Mouse (Mus musculus): ENCODE measurements around the gene Cdh15. TPM values are rescaled to one million over a fixed set of nuclear protein-coding genes. Genes with fewer than 3 reads are reported as not detected.

The Cdh15 gene
- total RNA-seq, 1 experiment: 0.76 TPM

GRCm38 (mm10) chr8:122814608-122815007 is 33.2 kb upstream of the Cdh15 start:
- H3K27ac ChIP-seq (ENCODE audit: insufficient read depth, low read depth, low read length, poor library complexity, severe bottlenecking): no peak overlapping the region
- no peak overlapping the region for H3K9ac ChIP-seq (ENCODE audit: insufficient read depth, low read depth, low read length, poor library complexity, severe bottlenecking)
- in situ Hi-C loops (cut with MboI; ENCODE audit: low sequenced_read_pairs in 2 of 2, unreplicated experiment in 2 of 2): no loop called here
- no peak for DNase-seq (ENCODE audit: low read depth, low spot score)
- no peak overlapping the region for H3K4me3 ChIP-seq (ENCODE audit: insufficient read depth in 1 of 2, low read depth in 1 of 2, low read length in 2 of 2, poor library complexity in 1 of 2, severe bottlenecking in 1 of 2)
- TF ChIP-seq CHD2 (IDR thresholded peaks at IDR 0.05; ENCODE audit: low read depth, low read length): no peak
- TF ChIP-seq HCFC1 (IDR thresholded peaks at IDR 0.05; ENCODE audit: borderline replicate concordance, insufficient read depth, low read length): no peak
- TF ChIP-seq ZC3H11A (IDR thresholded peaks at IDR 0.05; ENCODE audit: borderline replicate concordance, low read depth, low read length): no peak
- TF ChIP-seq ZNF384 (IDR thresholded peaks at IDR 0.05; ENCODE audit: low read depth, low read length): no peak
- no peak for TF ChIP-seq MAFK (IDR thresholded peaks at IDR 0.05; ENCODE audit: insufficient read depth, low read depth, low read length)
- H3K9me3 ChIP-seq (ENCODE audit: control insufficient read depth, insufficient read depth, low read depth, low read length): no peaks in the 10 kb centered on the region
- no peaks in the 10 kb centered on the region; a peak in 1 of 4 replicates for H3K4me1 ChIP-seq (ENCODE audit: control insufficient read depth in 2 of 2, insufficient read depth in 2 of 2, low read length in 2 of 2, poor library complexity in 1 of 2)
- peaks cover 3% of the 10 kb centered on the region; the same call in 1 of the 2 replicates for H3K36me3 ChIP-seq (ENCODE audit: control insufficient read depth, insufficient read depth, low read length, poor library complexity, severe bottlenecking)

GRCm38 (mm10) chr8:122816965-122817364 is 30.8 kb upstream of the Cdh15 start:
- Histone ChIP-seq H3K9me3 (ENCODE audit: control insufficient read depth, insufficient read depth, low read depth, low read length) (no peaks in the 10 kb centered on the region), H3K27ac (ENCODE audit: insufficient read depth, low read depth, low read length, poor library complexity, severe bottlenecking) (no peak overlapping the region), H3K4me1 (ENCODE audit: control insufficient read depth in 2 of 2, insufficient read depth in 2 of 2, low read length in 2 of 2, poor library complexity in 1 of 2) (no peaks in the 10 kb centered on the region; a peak in 1 of 4 replicates), H3K36me3 (ENCODE audit: control insufficient read depth, insufficient read depth, low read length, poor library complexity, severe bottlenecking) (peaks cover 3% of the 10 kb centered on the region; the same call in 1 of the 2 replicates), H3K9ac (ENCODE audit: insufficient read depth, low read depth, low read length, poor library complexity, severe bottlenecking) (no peak overlapping the region), H3K4me3 (ENCODE audit: insufficient read depth in 1 of 2, low read depth in 1 of 2, low read length in 2 of 2, poor library complexity in 1 of 2, severe bottlenecking in 1 of 2) (no peak overlapping the region)
- TF ChIP-seq ZNF384 (IDR thresholded peaks at IDR 0.05; ENCODE audit: low read depth, low read length) (no peak), MAFK (IDR thresholded peaks at IDR 0.05; ENCODE audit: insufficient read depth, low read depth, low read length) (no peak), CHD2 (IDR thresholded peaks at IDR 0.05; ENCODE audit: low read depth, low read length) (no peak), HCFC1 (IDR thresholded peaks at IDR 0.05; ENCODE audit: borderline replicate concordance, insufficient read depth, low read length) (no peak), ZC3H11A (IDR thresholded peaks at IDR 0.05; ENCODE audit: borderline replicate concordance, low read depth, low read length) (no peak)
- in situ Hi-C loops (cut with MboI; ENCODE audit: low sequenced_read_pairs in 2 of 2, unreplicated experiment in 2 of 2): no loop called here
- no peak for DNase-seq (ENCODE audit: low read depth, low spot score)

- H3K9me3 ChIP-seq (ENCODE audit: control insufficient read depth, insufficient read depth, low read depth, low read length): no peaks in the 10 kb centered on the region
- no peak overlapping the region for H3K9ac ChIP-seq (ENCODE audit: insufficient read depth, low read depth, low read length, poor library complexity, severe bottlenecking)
- H3K4me1 ChIP-seq (ENCODE audit: control insufficient read depth in 2 of 2, insufficient read depth in 2 of 2, low read length in 2 of 2, poor library complexity in 1 of 2): no peaks in the 10 kb centered on the region; a peak in 1 of 4 replicates
- no peak overlapping the region for H3K4me3 ChIP-seq (ENCODE audit: insufficient read depth in 1 of 2, low read depth in 1 of 2, low read length in 2 of 2, poor library complexity in 1 of 2, severe bottlenecking in 1 of 2)
- TF ChIP-seq CHD2 (IDR thresholded peaks at IDR 0.05; ENCODE audit: low read depth, low read length) (no peak), HCFC1 (IDR thresholded peaks at IDR 0.05; ENCODE audit: borderline replicate concordance, insufficient read depth, low read length) (no peak), MAFK (IDR thresholded peaks at IDR 0.05; ENCODE audit: insufficient read depth, low read depth, low read length) (no peak), ZC3H11A (IDR thresholded peaks at IDR 0.05; ENCODE audit: borderline replicate concordance, low read depth, low read length) (no peak), ZNF384 (IDR thresholded peaks at IDR 0.05; ENCODE audit: low read depth, low read length) (no peak)
- H3K36me3 ChIP-seq (ENCODE audit: control insufficient read depth, insufficient read depth, low read length, poor library complexity, severe bottlenecking): peaks cover 3% of the 10 kb centered on the region; the same call in 1 of the 2 replicates
- DNase-seq (ENCODE audit: low read depth, low spot score): no peak
- H3K27ac ChIP-seq (ENCODE audit: insufficient read depth, low read depth, low read length, poor library complexity, severe bottlenecking): no peak overlapping the region
- in situ Hi-C loops (cut with MboI; ENCODE audit: low sequenced_read_pairs in 2 of 2, unreplicated experiment in 2 of 2): no loop called here
Measured at GRCm38 (mm10) chr8:122817724-122818496, 29.9 kb upstream of the Cdh15 start.

GRCm38 (mm10) chr8:122819776-122820175 is 28.0 kb upstream of the Cdh15 start:
- H3K9ac ChIP-seq (ENCODE audit: insufficient read depth, low read depth, low read length, poor library complexity, severe bottlenecking): no peak overlapping the region

More at GRCm38 (mm10) chr8:122819776-122820175, 28.0 kb upstream of the Cdh15 start:
- no peak for TF ChIP-seq MAFK (IDR thresholded peaks at IDR 0.05; ENCODE audit: insufficient read depth, low read depth, low read length)
- Histone ChIP-seq H3K4me1 (ENCODE audit: control insufficient read depth in 2 of 2, insufficient read depth in 2 of 2, low read length in 2 of 2, poor library complexity in 1 of 2) (no peaks in the 10 kb centered on the region; a peak in 1 of 4 replicates), H3K36me3 (ENCODE audit: control insufficient read depth, insufficient read depth, low read length, poor library complexity, severe bottlenecking) (peaks cover 3% of the 10 kb centered on the region; the same call in 1 of the 2 replicates), H3K9me3 (ENCODE audit: control insufficient read depth, insufficient read depth, low read depth, low read length) (no peaks in the 10 kb centered on the region), H3K4me3 (ENCODE audit: insufficient read depth in 1 of 2, low read depth in 1 of 2, low read length in 2 of 2, poor library complexity in 1 of 2, severe bottlenecking in 1 of 2) (no peak overlapping the region), H3K27ac (ENCODE audit: insufficient read depth, low read depth, low read length, poor library complexity, severe bottlenecking) (no peak overlapping the region)
- no peak for DNase-seq (ENCODE audit: low read depth, low spot score)
- in situ Hi-C loops (cut with MboI; ENCODE audit: low sequenced_read_pairs in 2 of 2, unreplicated experiment in 2 of 2): loop anchor here in 1 of 2 experiments (10.0 kb wide), 1 partner anchor 205 kb away; the partner anchor contains the start of genes Galns and Trappc2l
